Mouse (Mus musculus): Measurements from ENCODE around the gene Gm9913. TPM values are rescaled to one million over a fixed set of nuclear protein-coding genes. Genes with fewer than 3 reads are reported as not detected.

Gene Gm9913
- polyA plus RNA-seq, 1 experiment from 2014 or later = 0.17 TPM

DNA sequence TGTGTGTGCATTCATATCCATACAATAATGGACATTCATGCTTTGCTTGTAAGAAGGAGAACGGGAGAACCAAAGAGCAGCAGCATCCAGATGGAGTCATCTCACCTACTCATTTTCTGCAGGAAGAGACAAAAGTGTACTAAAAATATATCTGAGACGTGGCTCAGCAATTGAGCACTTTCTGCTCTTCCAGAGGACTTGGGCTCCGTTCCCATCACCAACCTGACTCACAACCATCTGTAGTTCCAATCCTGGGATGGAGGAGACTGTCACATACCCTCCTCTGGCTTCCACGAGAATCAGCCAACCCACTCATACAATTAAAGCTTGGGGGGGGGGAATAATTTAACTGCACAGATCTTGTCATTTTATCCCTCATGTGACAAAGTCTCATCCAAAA is 23.8 kb upstream of the Gm9913 start:
- 84% methylated on average over 4 of the region's 4 CpGs for WGBS
- Histone ChIP-seq H3K9ac (no peak overlapping the region), H3K27me3 (no peaks in the 10 kb centered on the region), H3K9me3 (no peaks in the 10 kb centered on the region), H3K4me1 (replicated peaks) (no peaks in the 10 kb centered on the region), H3K4me2 (no peak overlapping the region), H3K27ac (no peak overlapping the region), H3K4me3 (no peak overlapping the region), H3K36me3 (no peaks in the 10 kb centered on the region)
- ATAC-seq (ENCODE audit: low FRiP score) = no peak

GRCm38 (mm10) chr2:125481531-125482317 is 23.2 kb upstream of the Gm9913 start:
- no peak overlapping the region for H3K9ac ChIP-seq
- no peaks in the 10 kb centered on the region for H3K36me3 ChIP-seq
- H3K4me1 ChIP-seq (replicated peaks) = no peaks in the 10 kb centered on the region
- WGBS = 92% methylated on average over 9 of the region's 9 CpGs
- H3K4me2 ChIP-seq = no peak overlapping the region
- no peaks in the 10 kb centered on the region for H3K9me3 ChIP-seq
- H3K27me3 ChIP-seq = no peaks in the 10 kb centered on the region
- no peak for ATAC-seq (ENCODE audit: low FRiP score)
- no peak overlapping the region for H3K27ac ChIP-seq
- no peak overlapping the region for H3K4me3 ChIP-seq

DNA sequence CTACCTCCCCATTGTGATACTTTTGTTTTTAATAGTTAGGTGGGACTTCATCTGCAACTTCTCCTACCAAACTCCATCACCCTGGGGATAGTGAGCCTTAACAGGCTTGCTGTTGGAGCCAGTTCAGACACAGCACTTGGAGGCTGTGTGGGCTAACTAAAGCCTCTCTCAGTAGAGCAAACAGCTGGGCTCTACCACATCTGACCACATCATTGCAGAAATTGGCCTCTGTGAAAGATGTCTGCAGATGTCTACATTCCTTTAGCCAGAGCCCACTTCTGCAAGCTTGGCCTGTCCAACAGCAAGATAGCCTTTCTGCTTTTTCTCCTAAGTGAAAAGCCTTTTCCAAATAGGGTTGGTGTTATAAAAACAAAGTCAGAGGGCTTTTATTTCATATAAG is 20.7 kb upstream of the Gm9913 start:
- Histone ChIP-seq H3K4me1 (replicated peaks) (no peaks in the 10 kb centered on the region), H3K9ac (no peak overlapping the region), H3K36me3 (no peaks in the 10 kb centered on the region), H3K4me3 (no peak overlapping the region), H3K27ac (no peak overlapping the region), H3K27me3 (no peaks in the 10 kb centered on the region), H3K4me2 (no peak overlapping the region), H3K9me3 (no peaks in the 10 kb centered on the region)
- ATAC-seq (ENCODE audit: low FRiP score) = no peak

DNA sequence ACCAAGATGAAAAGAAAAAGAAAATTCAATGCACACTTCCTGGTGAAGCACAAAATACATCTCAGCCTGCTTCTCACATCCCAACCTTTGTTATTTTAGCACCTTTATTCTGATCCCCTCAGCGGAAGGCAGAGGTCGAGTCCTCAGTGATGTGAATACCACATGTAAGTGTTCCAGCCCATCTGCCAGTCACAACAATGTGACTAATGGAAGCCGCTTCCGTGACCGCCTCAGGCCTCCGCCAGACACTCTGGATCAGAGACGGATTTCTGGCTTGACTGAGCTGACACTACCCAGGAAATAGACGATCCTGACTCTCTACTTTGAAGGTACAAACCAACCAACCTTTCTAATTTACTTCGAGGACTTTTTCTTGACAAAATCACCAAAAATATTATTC is 20.0 kb upstream of the Gm9913 start:
- 83% methylated on average over 9 of the region's 9 CpGs for WGBS
- no peak for ATAC-seq (ENCODE audit: low FRiP score)
- H3K27ac ChIP-seq = no peak overlapping the region

DNA sequence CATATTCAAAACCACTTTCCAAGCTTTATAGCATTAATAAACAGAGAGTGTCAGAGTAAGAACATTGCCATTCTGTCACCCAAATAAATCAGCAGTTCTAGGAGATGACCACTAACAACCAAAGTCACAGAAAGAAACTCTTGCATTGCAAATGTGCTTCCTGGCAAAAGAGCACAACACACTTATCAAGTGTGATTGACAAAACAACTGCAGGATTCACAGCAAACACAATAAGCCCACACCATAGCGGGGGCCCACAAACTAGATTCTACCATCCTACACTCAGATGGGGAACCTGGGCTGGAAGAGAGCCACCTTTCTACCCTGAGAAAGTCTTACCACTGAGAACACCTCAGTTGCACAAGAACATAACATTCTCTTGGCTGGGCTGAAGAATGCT is 14.9 kb upstream of the Gm9913 start:
- no peaks in the 10 kb centered on the region for H3K27me3 ChIP-seq
- no peaks in the 10 kb centered on the region for H3K36me3 ChIP-seq
- WGBS = 97% methylated on average over 1 of the region's 1 CpGs
- H3K4me2 ChIP-seq = no peak overlapping the region
- H3K4me3 ChIP-seq = no peak overlapping the region
- no peaks in the 10 kb centered on the region for H3K4me1 ChIP-seq (replicated peaks)
- ATAC-seq (ENCODE audit: low FRiP score) = no peak
- no peaks in the 10 kb centered on the region for H3K9me3 ChIP-seq
- H3K9ac ChIP-seq = no peak overlapping the region
- no peak overlapping the region for H3K27ac ChIP-seq

More for the DNA sequence above, 20.0 kb upstream of the Gm9913 start:
- Histone ChIP-seq H3K9ac (no peak overlapping the region), H3K36me3 (no peaks in the 10 kb centered on the region), H3K27me3 (no peaks in the 10 kb centered on the region), H3K4me1 (replicated peaks) (no peaks in the 10 kb centered on the region), H3K9me3 (no peaks in the 10 kb centered on the region), H3K4me2 (no peak overlapping the region), H3K4me3 (no peak overlapping the region)

DNA sequence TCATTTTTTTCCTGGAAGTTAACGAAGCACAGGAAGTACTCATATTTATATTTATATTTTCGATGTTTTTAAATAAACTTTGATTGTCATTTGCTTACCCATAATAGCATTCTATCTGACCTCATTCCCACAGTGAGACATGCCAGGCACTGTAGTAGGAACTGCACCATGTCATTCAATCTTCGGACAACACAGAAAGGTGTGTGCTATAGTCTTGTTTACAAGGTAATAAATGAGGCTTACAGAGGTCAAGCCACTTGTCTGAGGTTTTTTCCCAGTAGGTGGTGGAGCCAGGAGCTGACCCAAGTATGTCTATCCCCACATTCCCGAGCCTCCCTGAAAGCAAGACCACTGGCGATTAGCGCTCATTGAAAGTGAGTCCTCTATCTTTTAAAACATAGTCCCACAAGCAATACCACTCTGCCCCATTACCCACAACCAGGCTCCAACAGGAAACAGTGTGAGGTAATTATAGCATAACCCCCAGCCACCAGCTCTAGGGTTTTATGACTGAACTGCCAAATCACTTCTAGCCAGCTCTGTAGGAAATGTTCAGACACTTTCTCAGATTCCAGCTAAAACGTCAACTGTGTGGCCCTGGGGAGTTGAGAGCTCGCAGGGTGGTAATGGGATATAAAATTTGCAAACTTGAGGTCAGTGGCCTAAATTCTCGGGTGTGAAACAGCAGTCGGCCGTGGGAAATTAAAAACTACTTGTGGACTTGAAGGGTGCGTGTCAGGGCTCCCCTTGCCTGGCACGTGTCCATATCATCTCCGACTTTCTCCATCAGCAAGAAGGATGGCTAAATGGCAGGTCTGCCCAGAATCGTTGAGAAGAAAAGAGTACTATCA is 12.6 kb upstream of the Gm9913 start:
- Histone ChIP-seq H3K4me1 (replicated peaks) (no peaks in the 10 kb centered on the region), H3K4me2 (no peak overlapping the region), H3K27ac (no peak overlapping the region), H3K9me3 (no peaks in the 10 kb centered on the region), H3K9ac (no peak overlapping the region), H3K27me3 (no peaks in the 10 kb centered on the region), H3K36me3 (no peaks in the 10 kb centered on the region), H3K4me3 (no peak overlapping the region)
- no peak for ATAC-seq (ENCODE audit: low FRiP score)
- 82% methylated on average over 15 of the region's 15 CpGs for WGBS

GRCm38 (mm10) chr2:125494291-125494690 is 10.6 kb upstream of the Gm9913 start:
- Histone ChIP-seq H3K36me3 (no peaks in the 10 kb centered on the region), H3K4me3 (no peak overlapping the region), H3K27ac (no peak overlapping the region), H3K27me3 (no peaks in the 10 kb centered on the region), H3K4me1 (replicated peaks) (no peaks in the 10 kb centered on the region), H3K9me3 (no peaks in the 10 kb centered on the region), H3K9ac (no peak overlapping the region), H3K4me2 (no peak overlapping the region)
- ATAC-seq (ENCODE audit: low FRiP score) = no peak
- WGBS = 97% methylated on average over 2 of the region's 2 CpGs

GRCm38 (mm10) chr2:125494831-125495812 is 9.8 kb upstream of the Gm9913 start:
- H3K4me2 ChIP-seq = no peak overlapping the region
- no peak overlapping the region for H3K9ac ChIP-seq
- H3K27ac ChIP-seq = no peak overlapping the region
- no peaks in the 10 kb centered on the region for H3K4me1 ChIP-seq (replicated peaks)
- ATAC-seq (ENCODE audit: low FRiP score) = no peak
- H3K36me3 ChIP-seq = no peaks in the 10 kb centered on the region
- no peak overlapping the region for H3K4me3 ChIP-seq
- WGBS = 92% methylated on average over 20 of the region's 20 CpGs
- no peaks in the 10 kb centered on the region for H3K27me3 ChIP-seq
- no peaks in the 10 kb centered on the region for H3K9me3 ChIP-seq

DNA sequence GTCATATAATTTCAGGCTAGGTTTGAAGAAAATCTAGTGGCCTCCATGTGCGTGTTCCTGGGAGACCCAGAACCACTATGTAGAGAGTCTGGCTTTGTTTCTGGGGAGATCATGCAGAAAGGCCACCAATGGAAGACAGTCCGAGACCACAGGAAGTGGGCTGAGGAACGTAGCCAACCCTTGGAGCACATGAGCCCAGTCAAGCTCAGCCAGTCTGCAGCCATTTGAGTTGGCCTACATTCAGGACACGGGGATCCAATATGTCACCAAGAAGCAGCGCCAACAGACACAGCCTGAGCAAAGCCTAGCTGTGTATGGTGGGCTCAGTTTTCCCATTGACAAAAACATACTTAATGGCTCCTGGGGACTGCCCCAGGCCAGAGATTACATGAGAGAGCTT is 8.2 kb upstream of the Gm9913 start:
- no peak for ATAC-seq (ENCODE audit: low FRiP score)
- Histone ChIP-seq H3K4me2 (no peak overlapping the region), H3K27me3 (no peaks in the 10 kb centered on the region), H3K4me3 (no peak overlapping the region), H3K36me3 (no peaks in the 10 kb centered on the region), H3K27ac (no peak overlapping the region), H3K4me1 (replicated peaks) (no peaks in the 10 kb centered on the region), H3K9ac (no peak overlapping the region), H3K9me3 (no peaks in the 10 kb centered on the region)
- WGBS = 93% methylated on average over 5 of the region's 5 CpGs

DNA sequence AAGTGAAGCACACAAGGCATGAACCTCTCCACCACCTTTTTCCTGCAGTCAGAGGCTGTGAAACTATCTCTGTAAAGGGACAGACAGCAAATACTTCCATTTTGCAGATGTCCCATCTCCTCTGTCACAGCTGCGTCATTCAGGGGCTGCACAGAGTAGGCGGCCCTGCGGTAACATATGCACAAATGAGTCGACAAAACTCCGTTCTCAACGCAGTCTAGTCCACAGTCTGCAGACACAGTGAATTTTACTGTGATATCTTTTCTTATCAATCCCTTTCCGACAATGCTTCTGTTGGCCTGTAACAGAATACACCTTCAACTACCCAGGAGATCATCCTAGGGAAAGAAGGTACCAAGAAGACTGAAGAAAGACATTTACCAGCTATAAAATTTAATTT is 6.7 kb upstream of the Gm9913 start:
- H3K4me2 ChIP-seq = no peak overlapping the region
- H3K9me3 ChIP-seq = no peaks in the 10 kb centered on the region
- H3K4me1 ChIP-seq (replicated peaks) = no peaks in the 10 kb centered on the region
- no peaks in the 10 kb centered on the region for H3K36me3 ChIP-seq
- no peak overlapping the region for H3K9ac ChIP-seq
- ATAC-seq (ENCODE audit: low FRiP score) = no peak
- no peak overlapping the region for H3K27ac ChIP-seq
- 90% methylated on average over 7 of the region's 7 CpGs for WGBS
- no peak overlapping the region for H3K4me3 ChIP-seq
- H3K27me3 ChIP-seq = 0 out of 2 replicates have a peak, but pooled peaks cover 3% of the 10 kb centered on the region

GRCm38 (mm10) chr2:125501526-125501925 is 3.4 kb upstream of the Gm9913 start:
- Histone ChIP-seq H3K9ac (no peak overlapping the region), H3K4me3 (no peak overlapping the region), H3K36me3 (no peaks in the 10 kb centered on the region), H3K4me1 (replicated peaks) (peaks cover 12% of the 10 kb centered on the region), H3K27me3 (0 out of 2 replicates have a peak, but pooled peaks cover 3% of the 10 kb centered on the region), H3K27ac (no peak overlapping the region), H3K4me2 (no peak overlapping the region), H3K9me3 (no peaks in the 10 kb centered on the region)
- no peak for ATAC-seq (ENCODE audit: low FRiP score)

DNA sequence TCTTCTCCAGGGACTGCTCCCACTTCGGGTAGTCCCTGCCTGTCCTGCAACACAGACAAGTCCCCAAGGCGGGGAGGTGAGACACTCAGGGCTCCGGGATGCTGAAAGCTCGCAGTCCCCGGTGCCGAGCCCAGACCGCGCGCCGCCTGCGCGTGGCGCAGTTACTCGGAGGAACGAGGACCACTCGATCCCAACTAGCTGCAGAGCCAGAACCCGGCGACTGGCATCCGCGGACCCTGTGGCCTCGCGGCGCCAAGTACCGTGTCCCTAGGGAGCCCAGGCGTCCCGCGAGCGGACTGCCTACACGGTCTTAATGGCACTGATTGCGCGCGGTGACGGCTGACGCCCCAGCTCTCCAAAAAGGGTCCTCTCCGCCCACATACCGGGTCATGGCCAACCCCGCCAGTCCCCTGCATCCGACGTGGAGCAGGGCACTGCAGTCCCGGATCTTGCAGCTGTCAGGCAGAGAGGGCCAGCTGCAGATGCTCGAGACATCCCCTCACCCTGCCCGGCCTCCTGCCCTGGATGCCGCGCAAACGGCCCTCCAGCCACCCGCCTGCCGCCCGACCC is 942 bp downstream of the Gm9913 start:
- Histone ChIP-seq H3K9me3 (no peaks in the 10 kb centered on the region), H3K9ac (peak overlapping the region; percentile 85), H3K27me3 (peaks cover 18% of the 10 kb centered on the region), H3K27ac (peak overlapping the region; percentile 68), H3K36me3 (no peaks in the 10 kb centered on the region), H3K4me3 (peak overlapping the region; percentile 73), H3K4me1 (replicated peaks) (peaks cover 16% of the 10 kb centered on the region), H3K4me2 (peak overlapping the region; percentile 98)
- under 1% methylated on average over 48 of the region's 48 CpGs for WGBS
- ATAC-seq (ENCODE audit: low FRiP score) = peak; percentile 89

Measured in hindbrain, embryonic 13.5 days (tissue).